Mouse (Mus musculus): Measurements from ENCODE around the gene Lenep.
"Not testable (repeated sequence)": the region's sequence is repeated elsewhere in the genome, so short reads cannot be mapped to it uniquely, and the experiment has no call there.

The Lenep gene
- long read RNA-seq, experiment 1, partial matches to known transcripts: 0 of 2 reads
- long read RNA-seq, experiment 1, other reads (novel, unspliced or antisense): 0 of 2 reads
- long read RNA-seq, experiment 2, partial matches to known transcripts: 0 of 2 reads
- long read RNA-seq, experiment 2, other reads (novel, unspliced or antisense): 0 of 2 reads

GRCm38 (mm10) chr3:89402693-89403092, at the start of gene Lenep:
Gene Lenep, minus strand, starts transcription at chr3:89402793.
- intact Hi-C loops (cut with DNase I): no loop called here

- intact Hi-C loops (cut with DNase I): no loop called here
Observed at GRCm38 (mm10) chr3:89451916-89452315, 49.3 kb upstream of the Lenep start.

GRCm38 (mm10) chr3:89449541-89449940, 46.9 kb upstream of the Lenep start:
- intact Hi-C loops (cut with DNase I): loop anchor here (2.0 kb wide), 1 partner anchor 35 kb away; no protein-coding TSS in a partner anchor

- intact Hi-C loops (cut with DNase I): loop anchor here (2.0 kb wide), 1 partner anchor 36 kb away; no protein-coding TSS in a partner anchor
Observed at GRCm38 (mm10) chr3:89448720-89449537, 46.3 kb upstream of the Lenep start.

- intact Hi-C loops (cut with DNase I): no loop called here
Observed at GRCm38 (mm10) chr3:89440691-89441090, 38.1 kb upstream of the Lenep start.

DNA sequence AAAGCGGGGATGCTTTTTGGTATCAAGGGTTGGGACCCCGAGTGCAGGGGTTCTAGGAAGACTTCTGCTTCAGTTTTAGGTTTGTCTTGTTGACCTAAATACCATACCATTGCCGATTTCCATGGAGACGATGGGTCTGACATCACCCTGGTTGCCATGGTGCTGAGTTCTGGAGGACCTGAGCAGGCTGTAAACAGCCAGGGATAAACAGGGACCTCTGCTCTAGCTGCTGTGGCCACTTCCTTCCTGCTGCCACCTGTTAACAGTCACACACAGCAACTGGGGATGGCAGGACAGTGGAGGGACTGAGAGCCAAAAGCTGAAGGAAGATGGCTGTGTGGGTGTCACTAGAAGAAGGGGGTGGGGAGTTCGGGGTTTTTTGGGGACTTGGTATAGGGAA, 34.7 kb upstream of the Lenep start:
- intact Hi-C loops (cut with DNase I): no loop called here

GRCm38 (mm10) chr3:89436176-89437113, 33.9 kb upstream of the Lenep start, which contains the start of gene Pbxip1:
Gene Pbxip1, plus strand, starts transcription at chr3:89436706.
- intact Hi-C loops (cut with DNase I): no loop called here

DNA sequence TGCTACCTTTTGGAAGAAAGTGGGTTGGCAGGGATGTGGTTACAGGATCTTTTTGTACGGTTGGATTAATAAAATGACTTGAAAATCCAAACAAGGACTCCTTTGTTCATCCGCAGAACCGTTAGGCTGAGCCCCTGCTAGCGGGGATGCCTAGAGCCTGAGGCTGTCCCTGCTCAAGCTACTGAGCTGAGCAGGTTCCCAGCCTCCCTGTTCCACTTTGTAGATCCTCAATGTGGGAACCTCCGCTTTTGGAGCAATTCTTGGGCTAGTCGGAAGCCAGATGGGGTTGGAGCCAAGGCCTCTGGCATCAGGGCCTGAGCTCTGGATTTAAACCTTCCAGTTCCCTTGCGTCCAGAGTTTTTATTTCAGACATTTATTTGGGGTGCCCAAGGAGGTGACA, 32.4 kb upstream of the Lenep start:
- intact Hi-C loops (cut with DNase I): no loop called here

GRCm38 (mm10) chr3:89434532-89434931, 31.9 kb upstream of the Lenep start:
- intact Hi-C loops (cut with DNase I): no loop called here

- intact Hi-C loops (cut with DNase I): no loop called here
Observed at GRCm38 (mm10) chr3:89432606-89433005, 30.0 kb upstream of the Lenep start.

GRCm38 (mm10) chr3:89430171-89431159, 27.9 kb upstream of the Lenep start, which contains the start of gene Pygo2:
Gene Pygo2, plus strand, starts transcription at chr3:89430214.
- intact Hi-C loops (cut with DNase I): no loop called here

DNA sequence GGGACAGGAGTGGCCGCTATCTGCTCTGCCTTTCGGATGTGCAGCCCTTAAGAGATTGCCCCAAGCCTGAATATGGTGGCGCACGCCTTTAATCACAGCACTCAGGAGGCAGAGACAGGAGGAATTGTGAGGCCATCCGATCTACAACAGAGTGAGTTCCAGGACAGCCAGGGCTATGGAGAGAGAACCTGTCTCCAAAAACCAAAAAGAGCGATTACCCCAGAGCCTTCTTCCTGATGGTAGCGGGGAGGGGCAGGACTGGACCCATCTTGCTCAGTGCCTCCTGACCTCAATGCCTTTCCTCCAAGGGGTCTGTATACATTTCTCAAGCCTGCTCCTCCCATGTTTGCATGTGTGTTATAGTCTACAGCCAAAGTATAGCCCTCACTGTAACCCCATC, 26.4 kb upstream of the Lenep start:
- intact Hi-C loops (cut with DNase I): not testable (repeated sequence)

DNA sequence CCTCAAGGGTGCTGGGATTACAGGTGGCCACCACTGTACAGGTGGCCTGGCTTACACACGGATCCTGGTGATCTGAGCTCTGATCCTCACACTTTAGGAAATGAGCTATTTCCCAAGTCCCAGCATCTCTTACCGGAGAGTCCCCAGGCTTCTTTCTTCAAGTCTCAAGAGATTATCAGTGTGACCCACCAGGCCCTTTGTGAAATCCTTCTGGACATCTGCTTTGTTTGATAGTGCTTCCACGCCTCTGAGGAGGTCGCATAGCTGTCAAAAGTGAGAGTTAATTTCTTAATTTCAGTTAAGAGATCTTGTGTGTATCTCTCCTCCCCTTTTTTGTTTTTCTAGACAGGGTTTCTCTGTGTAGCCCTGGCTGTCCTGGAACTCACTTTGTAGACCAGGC, 23.3 kb upstream of the Lenep start:
- intact Hi-C loops (cut with DNase I): no loop called here

DNA sequence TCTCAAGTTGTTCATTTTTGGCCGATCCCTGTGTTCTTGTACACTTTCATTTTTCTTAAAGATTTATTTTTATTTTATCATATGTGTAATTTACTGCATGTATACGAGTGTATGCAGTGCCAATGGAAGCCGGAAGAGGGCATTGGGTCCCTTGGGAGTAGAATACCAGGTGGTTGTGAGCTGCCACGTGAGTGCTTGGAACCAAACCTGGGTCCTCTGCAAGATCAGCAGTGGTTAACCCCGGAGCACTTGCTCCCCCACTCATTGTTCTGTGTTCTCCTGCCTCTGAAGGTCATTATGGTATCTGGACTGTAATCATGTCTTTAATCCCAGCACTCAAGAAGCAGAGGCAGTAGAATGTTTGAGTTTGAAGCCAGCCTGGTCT, 22.5 kb upstream of the Lenep start:
- intact Hi-C loops (cut with DNase I): no loop called here

DNA sequence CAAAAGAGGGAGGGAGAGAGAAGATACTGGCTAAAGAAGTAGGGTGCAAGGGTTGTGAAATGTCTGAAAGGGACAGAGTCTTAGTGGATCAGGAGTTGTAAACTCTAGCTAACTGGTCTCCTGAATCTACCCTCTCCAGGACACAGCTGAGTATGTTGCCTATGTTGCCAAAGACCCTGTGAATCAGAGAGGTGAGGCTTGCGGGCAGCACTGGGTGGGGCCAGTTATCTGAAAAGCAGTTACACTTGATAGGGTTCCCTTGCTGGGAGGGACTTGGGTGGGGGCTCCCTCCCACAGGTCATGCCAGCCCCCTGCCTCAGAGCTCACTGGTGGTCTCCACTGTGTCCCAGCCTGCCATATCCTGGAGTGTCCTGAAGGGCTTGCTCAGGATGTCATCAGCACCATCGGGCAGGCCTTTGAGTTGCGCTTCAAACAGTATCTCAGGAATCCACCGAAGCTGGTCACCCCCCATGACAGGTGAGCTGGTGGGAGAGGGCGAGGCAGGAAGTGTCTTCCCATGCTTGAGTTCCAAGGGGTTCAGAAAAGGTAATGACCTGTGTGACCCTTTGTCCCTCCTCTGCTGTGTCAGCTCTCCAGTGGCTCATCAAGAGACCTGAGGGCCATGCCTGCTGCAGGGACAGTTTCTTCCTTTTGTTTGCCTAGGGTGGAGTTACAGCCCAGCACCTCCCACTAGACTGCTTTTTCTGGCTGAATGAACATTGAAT, 22.0 kb upstream of the Lenep start:
- intact Hi-C loops (cut with DNase I): no loop called here

GRCm38 (mm10) chr3:89422556-89423205, 20.1 kb upstream of the Lenep start:
- intact Hi-C loops (cut with DNase I): no loop called here

DNA sequence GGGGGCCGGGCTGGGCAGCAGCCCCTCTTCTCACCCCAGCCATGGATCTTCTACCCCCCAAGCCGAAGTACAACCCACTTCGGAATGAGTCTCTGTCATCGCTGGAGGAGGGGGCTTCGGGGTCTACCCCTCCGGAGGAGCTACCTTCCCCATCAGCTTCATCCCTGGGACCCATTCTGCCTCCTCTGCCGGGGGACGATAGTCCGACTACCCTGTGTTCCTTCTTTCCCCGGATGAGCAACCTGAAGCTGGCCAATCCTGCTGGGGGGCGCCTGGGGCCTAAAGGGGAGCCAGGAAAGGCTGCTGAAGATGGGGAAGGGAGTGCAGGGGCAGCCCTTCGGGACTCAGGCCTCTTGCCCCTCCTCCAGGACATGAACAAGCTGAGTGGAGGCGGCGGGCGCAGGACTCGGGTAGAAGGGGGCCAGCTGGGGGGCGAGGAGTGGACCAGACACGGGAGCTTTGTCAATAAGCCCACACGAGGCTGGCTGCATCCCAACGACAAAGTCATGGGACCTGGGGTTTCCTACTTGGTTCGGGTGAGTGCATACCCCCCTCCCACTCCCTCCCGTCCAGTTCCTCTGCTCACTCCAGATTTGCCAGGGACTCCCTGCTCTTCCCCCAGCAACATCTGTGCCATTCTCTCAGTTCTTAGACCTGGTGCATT, 19.3 kb upstream of the Lenep start:
- intact Hi-C loops (cut with DNase I): no loop called here

DNA sequence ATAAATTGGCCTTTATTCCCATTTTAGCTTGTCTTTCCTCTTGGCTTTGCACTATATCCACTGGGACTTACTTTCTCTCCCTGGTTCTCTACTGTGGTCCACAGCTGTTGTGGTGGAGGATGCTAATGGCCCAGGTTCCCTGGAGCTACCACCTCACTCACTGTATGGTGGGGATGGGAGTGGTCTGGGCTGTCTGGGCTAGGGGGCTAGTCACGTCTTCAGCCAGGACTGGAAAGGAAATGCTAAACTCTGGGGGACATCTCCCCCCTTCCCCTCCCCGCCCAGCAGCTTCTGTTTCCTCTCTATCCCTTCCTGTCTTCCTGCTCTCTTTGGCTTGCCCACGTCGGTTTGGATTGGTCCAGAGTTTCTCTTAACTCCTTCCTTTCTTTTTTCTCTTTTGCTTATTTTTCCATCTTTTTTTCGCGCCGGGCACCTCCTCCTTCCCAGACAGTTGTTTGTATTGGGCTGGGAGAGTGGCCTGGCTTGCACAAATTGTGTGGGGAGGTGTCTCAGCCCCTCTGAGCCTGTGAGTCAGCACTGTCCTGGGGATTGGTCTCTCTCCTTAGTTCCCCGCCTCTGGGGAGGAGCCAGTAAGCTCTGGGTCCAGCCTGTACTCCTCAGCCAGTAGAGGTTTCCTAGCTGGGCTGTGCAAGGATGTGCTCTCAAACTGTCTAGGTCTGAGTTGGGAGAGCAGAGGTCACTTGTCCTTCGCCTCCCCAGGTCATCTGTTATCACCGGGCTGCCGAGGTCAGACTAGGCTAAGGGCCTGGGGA, 18.6 kb upstream of the Lenep start:
- intact Hi-C loops (cut with DNase I): no loop called here
